Mouse (Mus musculus) hematopoietic multipotent progenitor cell, adult 10-12 weeks (in vitro differentiated cells): ENCODE measurements around the gene Gpx8. TPM values are rescaled to one million over a fixed set of nuclear protein-coding genes. Genes with fewer than 3 reads are reported as not detected.

Experiments used
- polyA plus RNA-seq: library from polyadenylated mRNA; stranded (reverse); fragments of >175 nt; gene quantifications from 2 replicates; pipeline ENCODE4 v1.2.3, GENCODE M21; 2012; ENCODE audit warnings: low replicate concordance

Gene Gpx8
- not detected in 2 replicates for polyA plus RNA-seq

GRCm38 (mm10) chr13:113046211-113046883 is at the start of gene Gpx8:
Gpx8 (minus strand) TSS chr13:113046410.

GRCm38 (mm10) chr13:113034950-113035421 is 11.2 kb downstream of the Gpx8 start, which contains the start of gene Cdc20b:
Cdc20b (plus strand) TSS chr13:113035111.

GRCm38 (mm10) chr13:112993531-112994152 is 52.6 kb downstream of the Gpx8 start, which contains the start of gene Mcidas:
Mcidas (plus strand) TSS chr13:112993845.

Other genes starting within 250 kb of the Gpx8 start
- gene Plpp1, start 245.6 kb downstream of the Gpx8 start, polyA plus RNA-seq, result 7.7 and 10.7 TPM in 2 replicates
- gene Mtrex, start 119.0 kb downstream of the Gpx8 start, polyA plus RNA-seq, result 1.0 and 4.6 TPM in 2 replicates
- 7.3 and 7.8 TPM in 2 replicates for gene Dhx29, start 119.0 kb downstream of the Gpx8 start, polyA plus RNA-seq
- 1.00 and 4.2 TPM in 2 replicates for gene Ccno, start 58.6 kb downstream of the Gpx8 start, polyA plus RNA-seq
- gene Mcidas, start 52.6 kb downstream of the Gpx8 start, polyA plus RNA-seq, result not detected in 2 replicates
- 0.21 and 0.22 TPM in 2 replicates for gene Cdc20b, start 11.3 kb downstream of the Gpx8 start, polyA plus RNA-seq
- 4.5 and 38.8 TPM in 2 replicates for gene Gzma, start 54.6 kb upstream of the Gpx8 start, polyA plus RNA-seq
- 0.24 and 0.85 TPM in 2 replicates for gene Esm1, start 163.2 kb upstream of the Gpx8 start, polyA plus RNA-seq
- 0.31 and 0.65 TPM in 2 replicates for gene Gzmk, start 179.5 kb upstream of the Gpx8 start, polyA plus RNA-seq
- not detected in 2 replicates for gene BC067074, start 246.7 kb upstream of the Gpx8 start, polyA plus RNA-seq